Mouse (Mus musculus) heart, embryonic 14.5 days (tissue): ENCODE results near the gene Cacnb4. TPM values are rescaled to one million over a fixed set of nuclear protein-coding genes. Genes with fewer than 3 reads are reported as not detected.

Experiments used
- ATAC-seq: fragments of 200-750 bp; cut with Nextera tagmentation; 2 replicates; pipeline ENCODE4 v1.8.0; 2017; ENCODE audit warnings: low read depth, moderate TSS enrichment; ENCODE audit not compliant: insufficient number of reproducible peaks, insufficient read depth, low FRiP score
- H3K27ac ChIP-seq, 2 experiments: fragments of 200-500 bp in 1 of 2; fragments of 300-500 bp in 1 of 2; sonication (generic) in 1 of 2; replicated peaks in 1 of 2; 2 replicates each; pipeline ENCODE4 v1.5.1; 2012 to 2014; ENCODE audit warnings: low read depth in 2 of 2, low read length in 2 of 2, control low read depth in 1 of 2, mild to moderate bottlenecking in 1 of 2, mixed read lengths in 1 of 2; ENCODE audit not compliant: control insufficient read depth in 1 of 2, insufficient read depth in 1 of 2
- H3K27me3 ChIP-seq: fragments of 300-500 bp; sonication (generic); 2 replicates; pipeline ENCODE4 v1.6.1; 2014; ENCODE audit warnings: mild to moderate bottlenecking, low read length, control low read depth; ENCODE audit not compliant: control insufficient read depth, insufficient read depth
- H3K36me3 ChIP-seq: fragments of 300-500 bp; sonication (generic); 2 replicates; pipeline ENCODE4 v1.6.1; 2014; ENCODE audit warnings: mild to moderate bottlenecking, control low read depth, low read length, mixed read lengths; ENCODE audit not compliant: control insufficient read depth, insufficient read depth
- H3K4me1 ChIP-seq, 2 experiments: fragments of 200-500 bp in 1 of 2; fragments of 300-500 bp in 1 of 2; sonication (generic) in 1 of 2; 2 replicates each; pipeline ENCODE4 v1.6.1; 2012 to 2014; ENCODE audit warnings: low read length in 2 of 2, control low read depth in 1 of 2, mixed read lengths in 1 of 2; ENCODE audit not compliant: control insufficient read depth in 2 of 2, insufficient read depth in 2 of 2
- H3K4me2 ChIP-seq: fragments of 300-500 bp; sonication (generic); 2 replicates; pipeline ENCODE4 v1.6.1; 2014; ENCODE audit warnings: mild to moderate bottlenecking, low read length
- H3K4me3 ChIP-seq, 2 experiments: fragments of 200-500 bp in 1 of 2; fragments of 300-500 bp in 1 of 2; sonication (generic) in 1 of 2; 2 replicates each; pipeline ENCODE4 v1.5.1; 2012 to 2014; ENCODE audit warnings: low read length in 2 of 2, mild to moderate bottlenecking in 2 of 2, control low read depth in 1 of 2, low read depth in 1 of 2, moderate library complexity in 1 of 2; ENCODE audit not compliant: control insufficient read depth in 1 of 2, insufficient read depth in 1 of 2
- H3K9ac ChIP-seq: fragments of 300-500 bp; sonication (generic); 2 replicates; pipeline ENCODE4 v1.6.1; 2014; ENCODE audit warnings: mild to moderate bottlenecking, low read length
- H3K9me3 ChIP-seq: fragments of 300-500 bp; sonication (generic); 2 replicates; pipeline ENCODE4 v1.6.1; 2016; ENCODE audit warnings: low read length, control low read depth; ENCODE audit not compliant: control insufficient read depth
- WGBS: fragments of 180-500 bp; shearing (Covaris S2); extraction: QIAGEN DNeasy Blood & Tissue Kit; methylation state at CpG from one replicate; pipeline ENCODE4 v1.1.7; 2014; 5-methylcytosine and 5-hydroxymethylcytosine counted together
- polyA plus RNA-seq: library from polyadenylated mRNA; unstranded; fragments of >200 nt; fragmentation: Nextera tagmentation; extraction: Ambion mirVana; gene quantifications from 2 replicates; pipeline ENCODE4 v1.2.1, GENCODE M21; 2014

Gene Cacnb4
- polyA plus RNA-seq, 1 experiment from 2014 or later = 0.43 TPM

DNA sequence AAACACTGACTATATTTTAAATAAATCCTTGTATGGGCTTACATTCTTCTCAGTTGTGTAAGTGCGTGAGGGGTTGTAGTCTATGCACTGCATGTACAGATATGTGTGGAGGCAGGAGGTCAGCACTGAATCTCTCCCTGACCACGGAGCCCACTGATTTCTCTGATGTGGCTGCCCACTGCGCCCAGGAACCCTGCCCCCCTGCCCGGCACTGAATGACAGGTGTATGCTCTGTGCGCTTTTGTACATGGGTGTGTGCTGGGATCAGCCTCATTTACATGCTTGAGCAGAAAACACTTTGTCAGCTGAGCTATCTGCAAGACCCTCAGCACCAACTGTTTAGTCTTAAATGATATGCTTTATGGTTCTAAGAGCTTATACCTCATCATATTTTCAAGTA, 271.4 kb downstream of the Cacnb4 start:
- H3K4me3 ChIP-seq = no peak overlapping the region
- no peaks in the 10 kb centered on the region for H3K27me3 ChIP-seq
- H3K4me1 ChIP-seq = no peaks in the 10 kb centered on the region
- H3K27ac ChIP-seq = no peak overlapping the region
- peaks cover 10% of the 10 kb centered on the region for H3K9me3 ChIP-seq
- 95% methylated on average over 5 of the region's 5 CpGs for WGBS
- H3K36me3 ChIP-seq = peaks cover 85% of the 10 kb centered on the region
- H3K9ac ChIP-seq = no peak overlapping the region
- no peak for ATAC-seq
- no peak overlapping the region for H3K4me2 ChIP-seq

DNA sequence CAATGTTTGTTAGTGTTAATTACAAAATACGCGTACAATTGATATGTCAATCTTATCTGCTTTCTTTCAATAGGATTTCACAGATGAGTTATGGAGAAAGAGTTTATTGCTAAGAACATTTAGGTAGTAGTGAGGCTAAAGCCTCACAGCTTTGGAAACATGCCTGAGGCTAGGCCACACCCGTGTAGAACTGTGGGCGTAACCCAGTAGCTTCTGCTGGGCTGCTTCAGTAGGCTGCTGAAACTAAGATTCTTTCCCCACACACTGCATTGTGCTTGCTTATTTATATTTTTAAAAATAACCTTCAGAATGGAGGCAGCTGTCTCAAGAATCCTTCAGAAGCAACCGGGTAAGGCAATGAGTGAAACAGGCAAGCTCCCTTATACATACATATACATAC, 282.1 kb downstream of the Cacnb4 start:
- Histone ChIP-seq H3K27me3 (no peaks in the 10 kb centered on the region), H3K36me3 (peaks cover 6% of the 10 kb centered on the region), H3K9me3 (no peaks in the 10 kb centered on the region), H3K4me2 (no peak overlapping the region), H3K4me3 (no peak overlapping the region), H3K4me1 (no peaks in the 10 kb centered on the region), H3K9ac (no peak overlapping the region), H3K27ac (no peak overlapping the region)
- 81% methylated on average over 5 of the region's 5 CpGs for WGBS
- ATAC-seq = no peak

DNA sequence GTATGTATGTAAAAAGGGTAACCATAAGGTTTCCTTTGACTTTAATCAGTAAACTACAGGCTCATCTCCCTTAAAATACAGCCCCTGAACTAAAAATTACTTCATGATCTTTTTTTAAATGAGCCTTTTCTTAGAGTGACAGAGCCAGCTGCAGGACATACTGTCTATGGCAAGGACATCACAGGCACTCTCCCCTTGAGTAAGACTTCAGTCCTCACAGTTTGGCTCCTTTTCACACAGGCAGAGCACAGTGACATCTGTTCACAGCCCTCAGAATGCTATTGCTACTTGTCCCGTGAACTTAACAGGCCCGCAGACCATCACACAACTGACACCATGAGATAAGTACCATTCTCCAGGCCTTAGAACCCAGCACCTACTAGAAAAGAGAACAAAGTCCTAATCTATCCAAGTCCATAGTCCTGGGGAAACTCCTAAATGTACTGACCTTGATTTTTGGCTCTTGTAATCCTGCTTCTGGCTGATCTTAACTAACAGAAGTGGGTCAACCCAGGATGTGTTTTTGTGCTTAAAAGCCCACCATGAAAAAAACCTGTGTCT, 286.1 kb downstream of the Cacnb4 start:
- Histone ChIP-seq H3K36me3 (no peaks in the 10 kb centered on the region), H3K9me3 (no peaks in the 10 kb centered on the region), H3K9ac (no peak overlapping the region), H3K4me3 (no peak overlapping the region), H3K27ac (no peak overlapping the region), H3K4me1 (peaks cover 7 to 10% of the 10 kb centered on the region in 2 experiments), H3K27me3 (no peaks in the 10 kb centered on the region), H3K4me2 (no peak overlapping the region)
- ATAC-seq = no peak
- WGBS = 36% methylated on average over 2 of the region's 2 CpGs

DNA sequence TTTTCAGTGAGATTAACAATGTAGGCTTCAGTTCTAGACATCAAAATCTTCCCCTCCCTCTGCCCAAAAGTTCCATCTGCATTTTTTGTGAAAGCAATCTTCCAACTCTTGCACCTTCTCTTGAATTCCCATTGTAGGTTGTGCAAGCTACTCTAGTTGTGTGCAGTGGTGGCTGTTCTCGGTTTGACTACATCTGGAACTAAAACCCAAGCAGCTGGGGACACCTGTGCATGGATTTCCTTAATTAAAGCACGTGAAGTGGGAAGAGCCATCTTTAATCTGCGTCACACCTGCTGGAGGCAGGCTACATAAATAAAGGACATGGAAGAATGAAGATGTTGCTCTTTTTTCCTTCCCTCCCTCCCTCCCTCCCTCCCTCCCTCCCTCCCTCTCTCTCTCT, 286.7 kb downstream of the Cacnb4 start:
- no peak overlapping the region for H3K4me2 ChIP-seq
- H3K27me3 ChIP-seq = no peaks in the 10 kb centered on the region
- H3K36me3 ChIP-seq = no peaks in the 10 kb centered on the region
- WGBS = 77% methylated on average over 3 of the region's 3 CpGs
- H3K27ac ChIP-seq = no peak overlapping the region
- peaks cover 7 to 11% of the 10 kb centered on the region in 2 experiments for H3K4me1 ChIP-seq
- no peak overlapping the region for H3K9ac ChIP-seq
- no peak overlapping the region for H3K4me3 ChIP-seq
- no peak for ATAC-seq
- H3K9me3 ChIP-seq = no peaks in the 10 kb centered on the region

DNA sequence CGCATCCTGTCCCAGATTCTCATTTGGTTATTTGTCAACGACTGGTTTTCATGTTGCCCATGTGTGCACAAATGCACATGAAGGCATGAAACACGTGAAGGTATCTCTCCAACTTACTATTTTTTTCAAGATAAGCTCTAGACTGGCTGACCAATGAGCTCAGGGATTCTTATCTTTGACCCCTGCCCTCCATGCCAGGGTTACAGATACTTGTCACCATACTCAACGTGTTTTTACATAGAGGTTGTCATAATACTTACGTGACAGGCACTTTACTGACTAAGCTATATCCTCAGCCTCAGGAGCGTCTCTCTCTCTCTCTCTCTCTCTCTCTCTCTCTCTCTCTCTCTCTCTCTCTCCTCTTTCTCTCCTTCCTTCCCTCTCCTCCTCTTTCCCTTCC, 290.2 kb downstream of the Cacnb4 start:
- 43% methylated on average over 6 of the region's 6 CpGs for WGBS
- H3K4me3 ChIP-seq = no peak overlapping the region
- ATAC-seq = no peak
- peak overlapping the region in 1 of 2 experiments; percentile 72; a peak in 2 of 4 replicates for H3K27ac ChIP-seq
- H3K9ac ChIP-seq = no peak overlapping the region
- no peaks in the 10 kb centered on the region for H3K9me3 ChIP-seq
- H3K4me1 ChIP-seq = peaks cover 7 to 11% of the 10 kb centered on the region in 2 experiments
- no peaks in the 10 kb centered on the region for H3K36me3 ChIP-seq
- H3K27me3 ChIP-seq = no peaks in the 10 kb centered on the region
- H3K4me2 ChIP-seq = peak overlapping the region; percentile 55

DNA sequence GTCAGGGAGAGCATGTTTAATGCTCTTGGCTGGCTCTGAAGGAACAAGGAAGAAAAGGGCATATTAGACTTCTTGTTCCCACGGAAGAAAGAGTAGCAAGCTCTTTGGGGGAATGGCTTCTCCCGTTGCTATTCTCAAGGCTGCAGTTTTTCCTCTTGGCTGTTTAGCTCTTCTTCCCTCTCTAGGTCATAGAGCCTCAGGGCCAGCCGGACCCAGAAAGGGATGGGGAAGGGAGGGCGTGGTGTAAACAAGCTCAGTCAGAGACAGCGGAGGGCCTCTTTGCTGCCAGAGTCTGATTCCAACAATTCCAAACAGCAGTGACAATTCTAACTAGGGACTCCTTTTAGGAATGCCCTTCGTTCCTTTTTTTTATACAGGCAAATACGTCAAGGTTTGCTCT, 290.6 kb downstream of the Cacnb4 start:
- Histone ChIP-seq H3K27me3 (no peaks in the 10 kb centered on the region), H3K4me2 (peak overlapping the region; percentile 55), H3K27ac (peak overlapping the region; percentile 29 to 72; a peak in 2 of 4 replicates), H3K36me3 (no peaks in the 10 kb centered on the region), H3K9me3 (no peaks in the 10 kb centered on the region), H3K9ac (peak overlapping the region; percentile 23; the same call in 1 of the 2 replicates), H3K4me3 (no peak overlapping the region), H3K4me1 (peaks cover 7 to 11% of the 10 kb centered on the region in 2 experiments)
- 23% methylated on average over 7 of the region's 7 CpGs for WGBS
- ATAC-seq = no peak

DNA sequence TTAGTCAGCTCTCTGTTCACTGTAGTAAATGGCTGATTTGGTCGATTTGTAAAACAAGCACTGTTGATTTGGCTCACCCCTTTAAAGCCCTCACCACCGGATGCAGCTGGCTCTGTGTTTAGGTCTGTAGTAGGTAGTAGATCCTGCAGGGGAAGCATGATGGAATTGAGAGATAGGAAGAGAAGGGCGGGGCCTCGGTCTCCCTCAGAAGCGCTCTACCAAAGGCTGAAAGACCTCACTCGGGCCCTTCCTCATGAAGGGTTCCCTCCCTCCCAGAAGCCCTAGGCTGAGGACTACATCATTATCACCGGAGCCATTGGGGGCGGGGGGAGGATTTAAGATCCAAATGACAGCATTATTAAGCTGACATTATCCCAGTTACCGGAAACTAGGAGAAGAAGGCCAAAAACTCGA, 297.8 kb downstream of the Cacnb4 start:
- no peak overlapping the region for H3K9ac ChIP-seq
- no peaks in the 10 kb centered on the region for H3K36me3 ChIP-seq
- H3K9me3 ChIP-seq = no peaks in the 10 kb centered on the region
- H3K4me2 ChIP-seq = peak overlapping the region; percentile 34
- no peak overlapping the region for H3K27ac ChIP-seq
- H3K27me3 ChIP-seq = no peaks in the 10 kb centered on the region
- H3K4me1 ChIP-seq = 0 out of 4 replicates have a peak, but pooled peaks cover 0 to 2% of the 10 kb centered on the region in 2 experiments
- H3K4me3 ChIP-seq = no peak overlapping the region
- no peak for ATAC-seq
- WGBS = 57% methylated on average over 10 of the region's 10 CpGs

DNA sequence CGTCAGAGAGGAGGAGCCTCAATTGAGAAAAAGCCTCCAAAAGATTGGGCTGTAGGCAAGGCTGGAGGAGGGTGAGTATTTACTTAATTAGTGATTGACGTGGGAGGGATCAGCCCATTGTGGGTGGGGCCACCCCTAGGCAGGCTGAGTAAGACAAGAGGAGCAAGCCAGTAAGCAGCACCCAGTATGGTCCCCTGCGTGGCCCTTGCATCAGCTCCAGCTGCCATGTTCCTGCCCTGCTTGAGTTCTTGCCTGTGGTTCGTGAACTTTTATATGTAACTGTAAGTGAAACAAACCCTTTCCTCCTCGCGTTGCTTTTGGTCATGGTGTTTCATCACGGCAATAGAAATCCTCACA, 298.2 kb downstream of the Cacnb4 start, which contains the start of gene Neb:
Gene Neb (minus strand): TSS at position 27 of the 357 bp plus-strand sequence.
- ATAC-seq = peak; percentile 43; the same call in 1 of the 2 replicates
- Histone ChIP-seq H3K4me1 (0 out of 4 replicates have a peak, but pooled peaks cover 0 to 2% of the 10 kb centered on the region in 2 experiments), H3K9ac (no peak within 1 kb of the TSS), H3K9me3 (no peaks in the 10 kb centered on the region), H3K27ac (no peak within 1 kb of the TSS), H3K27me3 (no peaks in the 10 kb centered on the region), H3K4me2 (peak within 1 kb of the TSS; percentile 34), H3K4me3 (no peak within 1 kb of the TSS), H3K36me3 (no peaks in the 10 kb centered on the region)
- WGBS = 53% methylated on average over 7 of the region's 7 CpGs
